Mouse (Mus musculus) cortical plate, adult 2 months (tissue): ENCODE measurements around the gene Kremen1.

Experiments used
- CTCF ChIP-seq: fragments of 200-500 bp; IDR thresholded peaks from 2 replicates; pipeline ENCODE4 v1.5.1; 2011; ENCODE audit warnings: mild to moderate bottlenecking, control low read depth, low read length; ENCODE audit not compliant: insufficient read depth; ENCODE audit errors: extremely low read depth
- POLR2A ChIP-seq: fragments of 200-500 bp; IDR thresholded peaks from 2 replicates; pipeline ENCODE4 v1.6.1; 2011; ENCODE audit warnings: mild to moderate bottlenecking, low read length, control low read depth; ENCODE audit not compliant: insufficient read depth; ENCODE audit errors: extremely low read depth

- no peak for TF ChIP-seq CTCF
- TF ChIP-seq POLR2A: no peak
Measured at GRCm38 (mm10) chr11:5255509-5256014, 5.8 kb downstream of the Kremen1 start.
